Mouse (Mus musculus): Measurements from ENCODE around the gene Cd1d1. TPM values are rescaled to one million over a fixed set of nuclear protein-coding genes. Genes with fewer than 3 reads are reported as not detected.

Cd1d1 gene
- total RNA-seq, 2 experiments from 2014 or later, result 22.7 to 25.9 TPM

DNA sequence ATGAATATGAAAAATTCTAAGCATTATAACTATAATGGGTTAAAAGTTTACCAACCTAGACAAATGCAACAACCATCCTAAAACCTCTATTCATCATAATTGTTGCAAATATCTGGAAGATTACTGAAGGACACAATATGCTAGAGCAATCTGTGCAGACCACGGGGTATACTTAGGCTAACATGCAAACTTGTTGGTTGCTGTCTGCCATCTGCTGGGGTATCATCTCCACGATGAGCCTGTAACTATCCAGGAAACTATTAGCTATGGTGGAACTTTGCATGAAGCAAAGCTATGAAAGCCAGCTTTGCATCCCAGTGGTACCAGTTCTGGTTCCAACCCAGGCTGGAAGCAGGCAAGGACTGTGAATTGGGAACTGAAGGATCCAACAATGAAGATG is 24.1 kb downstream of the Cd1d1 start:
- no peak for ATAC-seq (replicated peaks; ENCODE audit: low FRiP score, low TSS enrichment, poor library complexity, severe bottlenecking)

DNA sequence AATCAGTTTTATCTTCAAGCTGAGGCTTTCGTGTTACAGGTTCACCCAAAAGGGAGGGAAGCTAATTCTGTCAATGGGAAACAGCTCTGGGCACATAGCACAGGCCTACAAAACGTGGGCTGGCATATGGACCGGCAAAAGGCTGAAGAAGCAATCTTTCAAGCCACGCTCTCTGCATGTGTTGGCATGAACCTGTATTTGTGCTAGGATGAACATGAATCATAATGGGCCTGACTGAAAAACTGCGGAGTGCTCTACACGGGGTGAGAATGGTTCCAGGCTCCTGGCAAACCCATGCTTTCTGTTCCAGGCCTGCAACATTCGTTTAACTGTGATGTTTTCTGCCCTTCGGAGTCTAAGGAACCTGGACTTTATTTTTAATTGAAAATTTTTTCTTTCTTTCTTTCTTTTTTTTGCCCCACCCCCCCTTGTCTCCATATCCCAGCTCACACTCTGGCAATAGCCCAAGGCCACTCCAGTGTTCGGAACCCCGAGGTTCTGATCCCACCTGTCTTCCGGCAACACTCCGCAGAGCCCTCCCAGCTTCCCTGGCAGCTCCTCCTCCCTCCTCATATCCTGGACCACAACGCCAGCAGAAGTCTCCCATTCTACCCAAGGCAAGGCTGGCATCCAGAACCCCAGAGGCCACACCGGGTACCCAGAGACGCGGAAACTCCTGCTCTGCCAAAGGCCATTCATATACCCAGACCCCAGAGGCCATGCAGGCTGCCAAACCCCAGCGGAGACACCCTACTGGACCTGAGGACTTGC is 36.4 kb downstream of the Cd1d1 start:
- no peak for ATAC-seq (replicated peaks; ENCODE audit: low FRiP score, low TSS enrichment, poor library complexity, severe bottlenecking)

DNA sequence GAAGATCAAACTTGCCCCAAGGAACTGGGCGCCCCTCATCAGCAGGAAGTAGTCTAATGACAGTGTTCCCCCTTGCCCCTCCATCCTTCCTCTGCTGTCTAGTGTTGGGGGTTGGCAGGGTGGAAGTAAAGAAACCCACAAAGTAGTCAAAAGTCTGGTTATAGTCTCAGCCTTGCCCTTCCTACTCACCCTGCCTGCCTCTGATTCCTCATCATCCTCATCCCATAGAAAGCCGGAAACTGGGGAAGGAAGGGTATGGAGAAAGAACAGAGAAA is 37.9 kb downstream of the Cd1d1 start:
- ATAC-seq (replicated peaks; ENCODE audit: low FRiP score, low TSS enrichment, poor library complexity, severe bottlenecking), result no peak

DNA sequence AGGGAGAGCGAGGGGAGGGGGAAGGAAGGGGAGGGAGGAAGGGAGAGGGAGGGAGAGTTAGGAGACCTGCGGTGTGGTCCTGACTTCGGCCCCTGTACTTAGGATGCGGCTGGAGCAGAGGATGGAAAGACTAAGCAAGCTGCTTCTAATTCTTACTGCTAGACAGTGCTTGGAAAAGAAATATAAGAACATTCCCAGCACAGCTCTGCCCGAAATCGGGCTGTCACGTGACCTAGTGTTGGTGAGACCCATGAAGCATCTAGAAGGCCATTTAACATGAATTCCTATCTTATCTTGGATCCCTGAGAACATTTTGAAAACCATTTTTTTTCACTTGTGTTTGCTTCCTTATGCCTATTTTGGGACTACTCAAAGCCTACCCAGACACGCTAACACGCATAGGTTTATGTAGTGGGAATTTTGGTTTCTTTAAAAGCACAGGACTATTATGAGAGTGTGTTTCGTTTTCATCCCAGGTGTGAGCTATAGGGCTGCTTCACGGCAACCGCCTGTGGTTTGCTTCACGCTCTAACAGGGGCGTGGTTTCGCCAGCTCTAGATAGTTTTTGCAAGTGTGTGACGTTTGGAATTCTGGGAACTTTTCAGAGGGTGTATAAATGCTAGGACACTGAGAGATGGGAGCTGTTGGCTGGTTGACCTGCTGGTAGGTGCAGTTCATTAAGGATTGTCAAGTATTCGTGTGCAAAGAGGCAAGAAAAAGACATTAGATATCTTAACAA is 38.4 kb downstream of the Cd1d1 start:
- no peak for ATAC-seq (replicated peaks; ENCODE audit: low FRiP score, low TSS enrichment, poor library complexity, severe bottlenecking)

DNA sequence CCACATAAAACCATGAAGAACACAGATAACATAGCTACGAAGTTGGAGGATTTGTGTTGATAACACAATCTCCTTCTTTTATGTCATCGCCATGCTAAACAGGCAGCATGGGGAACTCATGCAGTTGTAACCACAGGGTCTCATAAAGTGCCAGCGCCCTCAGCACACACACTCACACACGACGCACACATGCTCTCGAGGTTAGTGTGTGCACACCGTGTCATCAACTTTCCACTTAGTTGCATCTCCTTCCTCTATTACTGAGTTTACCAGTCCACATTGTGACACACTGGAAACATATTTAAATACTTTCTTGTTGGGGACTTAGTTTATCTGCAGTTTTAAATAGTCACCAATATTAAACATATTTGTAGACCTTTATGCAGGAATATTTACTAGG is 40.2 kb downstream of the Cd1d1 start:
- ATAC-seq (replicated peaks; ENCODE audit: low FRiP score, low TSS enrichment, poor library complexity, severe bottlenecking), result no peak

DNA sequence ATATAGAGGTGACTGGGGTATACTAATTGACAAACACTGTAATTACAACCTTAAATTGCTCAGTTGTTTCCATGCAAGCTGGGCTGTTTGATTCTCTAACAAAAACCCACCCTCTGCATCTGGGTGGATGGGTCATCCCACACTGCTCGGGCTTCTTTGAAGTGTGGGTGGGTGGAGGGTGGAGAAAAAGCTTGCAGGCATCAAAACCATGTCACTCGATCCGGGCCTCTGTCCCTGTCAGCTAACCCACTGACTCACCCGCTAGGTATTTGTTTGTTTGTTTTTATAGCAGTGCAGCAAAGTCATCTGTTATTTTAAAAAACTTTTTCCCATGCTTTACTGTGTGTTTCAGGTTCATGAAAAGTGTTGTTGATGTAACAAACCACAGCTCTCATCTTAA is 43.9 kb downstream of the Cd1d1 start:
- ATAC-seq (replicated peaks; ENCODE audit: low FRiP score, low TSS enrichment, poor library complexity, severe bottlenecking), result no peak

DNA sequence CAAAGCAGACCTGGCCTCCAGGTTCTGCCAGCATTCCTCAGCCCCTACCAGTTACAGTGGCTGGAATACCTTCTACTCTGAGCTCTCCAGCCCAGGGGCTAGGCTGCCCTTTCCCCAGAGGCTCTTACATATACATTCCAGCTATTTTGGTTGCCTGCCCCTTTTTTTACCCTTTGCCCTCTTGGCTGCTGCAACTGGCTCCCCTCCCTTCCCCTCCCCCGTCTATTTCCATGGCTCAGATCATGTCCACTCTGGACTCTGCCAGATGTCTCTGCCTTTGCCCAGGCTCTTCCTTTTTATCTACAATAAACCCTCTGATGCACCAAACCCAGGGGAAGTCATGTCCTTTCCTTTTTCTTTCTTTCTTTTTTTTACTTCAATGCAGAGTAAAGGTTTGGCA is 44.7 kb downstream of the Cd1d1 start:
- ATAC-seq (replicated peaks; ENCODE audit: low FRiP score, low TSS enrichment, poor library complexity, severe bottlenecking), result no peak

DNA sequence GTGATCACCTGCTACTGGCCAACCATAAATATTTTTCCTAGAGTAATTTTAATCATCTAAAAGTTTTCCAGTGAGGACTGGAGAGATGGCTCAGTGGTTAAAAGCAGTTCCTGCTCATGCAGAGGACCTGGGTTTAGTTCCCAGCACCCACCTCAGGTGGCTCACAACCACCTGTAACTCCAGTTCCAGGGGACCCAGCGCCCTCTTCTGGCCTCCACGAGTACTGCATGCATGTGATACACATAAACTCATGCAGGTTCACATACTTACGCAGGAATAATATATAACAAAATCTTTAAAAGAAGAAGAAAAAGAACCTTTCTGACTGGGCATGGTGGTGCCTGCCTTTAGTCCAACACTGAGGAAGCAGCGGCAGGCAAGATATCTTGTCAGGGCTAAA is 45.4 kb downstream of the Cd1d1 start:
- no peak for ATAC-seq (replicated peaks; ENCODE audit: low FRiP score, low TSS enrichment, poor library complexity, severe bottlenecking)

DNA sequence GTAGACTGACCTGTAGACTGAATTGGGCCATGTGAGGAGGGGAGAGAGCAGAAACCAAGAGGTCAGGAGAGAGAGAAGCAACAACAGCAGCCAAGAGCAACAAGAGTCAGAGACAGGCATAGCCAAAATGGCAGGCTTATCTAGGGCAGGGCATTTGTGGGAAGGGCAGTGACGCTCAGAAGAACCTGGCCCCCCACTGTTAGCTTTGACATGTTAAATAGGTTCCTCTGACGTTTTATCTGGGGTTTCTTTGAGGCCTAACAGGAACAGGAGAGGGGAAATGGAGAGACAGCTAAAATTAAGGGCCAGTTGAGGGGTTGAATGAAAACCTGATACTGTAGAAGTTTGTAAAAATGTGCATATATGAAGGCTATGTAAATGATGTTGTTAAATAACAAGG is 48.6 kb downstream of the Cd1d1 start:
- ATAC-seq (replicated peaks; ENCODE audit: low FRiP score, low TSS enrichment, poor library complexity, severe bottlenecking), result no peak

Other genes with a start within 250 kb of the Cd1d1 start
- gene Dclk2, start 78.6 kb downstream of the Cd1d1 start, total RNA-seq (2014; fragmentation: Nextera tagmentation), result 2.9 and 3.1 TPM in 2 replicates
- 0.99 and 4.1 TPM in 2 replicates for gene Dclk2, start 78.6 kb downstream of the Cd1d1 start, total RNA-seq (2017)
- gene Kirrel, start 175.3 kb upstream of the Cd1d1 start, total RNA-seq (2014; fragmentation: Nextera tagmentation), result not detected in 2 replicates
- gene Kirrel, start 175.3 kb upstream of the Cd1d1 start, total RNA-seq (2017), result not detected in 2 replicates

Measured in megakaryocyte-erythroid progenitor cell, adult 5-6 weeks (primary cell).